Mouse (Mus musculus): ENCODE measurements around the gene Stap1.
A peak's percentile ranks its signal among the peaks of the same experiment; 100 is the strongest.

Stap1 gene

GRCm38 (mm10) chr5:86071538-86071937 is at the start of gene Stap1:
Gene Stap1 (plus strand): TSS chr5:86071746.
- peak; percentile 78 to 79 for DNase-seq

- no peak for DNase-seq
Measured at GRCm38 (mm10) chr5:86029820-86030219, 41.7 kb upstream of the Stap1 start.

- DNase-seq: no peak
Measured at GRCm38 (mm10) chr5:86063501-86063900, 8.0 kb upstream of the Stap1 start.

- peak; percentile 99 for DNase-seq
Measured at GRCm38 (mm10) chr5:86065101-86065875, 6.3 kb upstream of the Stap1 start, which contains the start of gene Cenpc1. Gene Cenpc1 (minus strand): TSS chr5:86065583.

GRCm38 (mm10) chr5:86065876-86066550 is 5.5 kb upstream of the Stap1 start:
- no peak for DNase-seq

GRCm38 (mm10) chr5:86066551-86066929 is 5.0 kb upstream of the Stap1 start:
- peak; percentile 91 to 93 for DNase-seq

GRCm38 (mm10) chr5:86068451-86068850 is 3.1 kb upstream of the Stap1 start:
- no peak for DNase-seq

- DNase-seq: no peak
Measured at GRCm38 (mm10) chr5:86069121-86069520, 2.4 kb upstream of the Stap1 start.

- DNase-seq: peak in 1 of 2 experiments; percentile 2
Measured at GRCm38 (mm10) chr5:86072756-86073386, 1.3 kb downstream of the Stap1 start.

GRCm38 (mm10) chr5:86078720-86079334 is 7.3 kb downstream of the Stap1 start:
- DNase-seq: peak; percentile 59 to 62

GRCm38 (mm10) chr5:86083987-86084386 is 12.4 kb downstream of the Stap1 start:
- DNase-seq: no peak

GRCm38 (mm10) chr5:86084979-86085378 is 13.4 kb downstream of the Stap1 start:
- DNase-seq: peak in 1 of 2 experiments; percentile 34

GRCm38 (mm10) chr5:86086751-86087150 is 15.2 kb downstream of the Stap1 start:
- DNase-seq: peak; percentile 73 to 83

GRCm38 (mm10) chr5:86094754-86095153 is 23.2 kb downstream of the Stap1 start:
- DNase-seq: no peak

GRCm38 (mm10) chr5:86098988-86099387 is 27.4 kb downstream of the Stap1 start:
- no peak for DNase-seq

- DNase-seq: no peak
Measured at GRCm38 (mm10) chr5:86100621-86101020, 29.1 kb downstream of the Stap1 start.

- no peak for DNase-seq
Measured at GRCm38 (mm10) chr5:86102176-86102575, 30.6 kb downstream of the Stap1 start.

- no peak for DNase-seq
Measured at GRCm38 (mm10) chr5:86106610-86107009, 35.1 kb downstream of the Stap1 start.

- no peak for DNase-seq
Measured at GRCm38 (mm10) chr5:86111074-86111473, 39.5 kb downstream of the Stap1 start.

- DNase-seq: no peak
Measured at GRCm38 (mm10) chr5:86113037-86113436, 41.5 kb downstream of the Stap1 start.

GRCm38 (mm10) chr5:86113997-86114396 is 42.5 kb downstream of the Stap1 start:
- DNase-seq: no peak

- no peak for DNase-seq
Measured at GRCm38 (mm10) chr5:86118457-86119094, 47.0 kb downstream of the Stap1 start.

- no peak for DNase-seq
Measured at GRCm38 (mm10) chr5:86128749-86129148, 57.2 kb downstream of the Stap1 start.
